Mouse (Mus musculus) frontal cortex, postnatal 14 days (tissue): ENCODE measurements around the gene Hamp2.

ENCODE experiments used
- DNase-seq, 2 experiments: peaks; one replicate each; pipeline ENCODE4 v3.0.0; 2022; ENCODE audit warnings: low spot score in 2 of 2

Gene Hamp2

GRCm38 (mm10) chr7:30891746-30892145, 32.7 kb downstream of the Hamp2 start:
- DNase-seq, result no peak

DNA sequence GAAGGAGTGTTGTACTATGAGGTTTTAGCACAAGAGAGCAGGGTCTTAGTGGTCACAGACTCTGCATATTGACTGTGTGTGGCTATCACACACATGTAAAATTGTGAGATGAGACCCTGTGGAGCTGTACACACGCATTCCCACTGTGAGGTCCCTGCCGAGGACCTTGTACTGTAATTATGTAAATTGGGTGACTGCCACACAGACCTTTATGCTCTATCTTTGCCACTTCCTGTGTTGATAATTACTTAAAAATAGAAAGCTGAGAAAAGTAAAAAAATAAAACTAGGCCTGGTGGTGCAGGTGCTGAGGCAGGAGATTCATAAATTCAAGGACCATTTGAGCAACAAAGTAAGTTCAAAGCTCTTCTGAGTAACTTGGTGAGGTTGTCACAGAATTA, 33.8 kb downstream of the Hamp2 start:
- DNase-seq, result no peak

DNA sequence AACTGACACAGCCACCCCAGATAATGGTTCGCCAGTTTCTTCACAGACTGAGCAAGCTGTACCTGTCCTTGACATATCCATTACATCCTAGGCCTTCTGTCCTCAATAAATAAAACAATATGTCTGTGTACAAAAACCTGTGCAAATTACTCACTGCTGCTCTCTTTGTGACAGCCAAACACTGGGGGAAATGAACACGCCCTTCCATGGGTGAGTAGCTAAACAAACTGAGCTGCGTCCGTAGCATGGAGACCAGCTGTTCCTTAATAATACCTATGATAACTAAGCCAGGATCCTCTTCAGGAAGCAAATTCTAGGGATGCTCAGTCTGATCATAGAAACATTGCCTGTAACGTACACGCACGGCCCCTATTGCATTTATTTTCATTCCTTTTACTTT, 35.7 kb downstream of the Hamp2 start:
- DNase-seq, result no peak

DNA sequence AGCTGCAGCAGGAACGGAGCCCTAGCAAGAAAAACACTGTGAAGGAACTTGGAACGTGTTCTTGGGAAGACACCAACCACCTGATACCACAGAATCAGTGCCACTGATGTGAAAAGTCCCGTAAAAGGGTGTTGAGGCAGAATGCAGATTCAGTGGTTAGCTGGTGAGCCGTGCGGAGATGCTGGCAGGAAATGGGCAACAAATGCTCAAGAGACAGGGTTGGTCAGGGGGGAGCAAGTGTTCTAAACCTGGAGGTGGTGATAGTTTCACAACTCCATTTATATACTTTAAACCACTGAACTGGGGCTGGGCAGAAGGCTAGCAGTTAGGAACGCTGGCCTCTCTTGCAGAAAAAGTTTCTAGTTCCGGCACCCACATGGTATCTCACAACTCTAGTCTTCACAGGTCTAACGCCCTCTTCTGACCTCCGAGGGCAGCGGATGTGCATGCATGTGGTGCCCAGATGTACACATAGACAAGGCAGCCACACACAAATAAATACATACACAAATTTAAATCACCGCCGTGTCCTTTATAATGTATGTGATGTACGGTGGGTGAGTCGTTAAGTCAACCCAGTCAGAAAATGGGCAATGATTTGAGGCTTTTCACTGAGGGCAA, 36.8 kb downstream of the Hamp2 start:
- DNase-seq, result no peak

DNA sequence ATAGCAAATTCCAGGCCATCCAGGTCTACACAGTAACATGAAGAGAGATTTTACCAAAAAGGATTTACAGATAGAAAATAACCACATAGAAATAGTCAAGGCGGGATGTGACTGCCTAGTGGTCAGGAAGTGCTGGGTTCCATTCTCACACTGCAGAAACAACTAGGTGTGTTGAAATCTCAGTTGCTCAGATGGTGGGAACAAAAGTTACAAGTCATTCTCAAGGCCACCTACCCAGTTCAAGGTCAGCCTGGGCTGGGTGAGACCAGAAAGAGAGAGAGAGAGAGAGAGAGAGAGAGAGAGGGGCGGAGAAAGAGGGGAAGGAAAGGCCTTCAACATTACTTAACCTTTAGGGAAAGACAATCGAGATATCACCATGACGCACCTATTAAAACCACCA, 37.6 kb downstream of the Hamp2 start:
- no peak for DNase-seq

DNA sequence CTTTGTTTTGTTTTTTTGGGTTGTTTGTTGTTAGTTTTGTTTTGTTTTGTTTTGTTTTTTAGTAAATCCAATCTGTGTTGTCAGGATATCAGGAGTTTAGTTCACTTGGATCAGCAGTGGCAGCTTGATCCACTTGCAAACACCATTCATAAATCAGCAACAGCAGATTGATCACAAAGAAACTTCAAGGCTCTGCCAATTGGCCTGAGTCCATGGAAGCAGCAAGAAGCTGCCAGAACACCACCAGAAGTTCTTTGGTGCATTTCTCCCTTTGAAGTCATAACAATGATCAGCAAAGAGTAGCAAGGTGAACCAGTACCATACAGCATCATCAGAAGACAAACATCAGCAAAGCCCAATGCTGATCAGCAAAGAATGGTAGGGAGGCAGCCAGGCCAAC, 40.4 kb downstream of the Hamp2 start:
- DNase-seq, result no peak

- no peak for DNase-seq
Measured at GRCm38 (mm10) chr7:30881367-30881766, 43.1 kb downstream of the Hamp2 start.

- DNase-seq, result no peak
Measured at GRCm38 (mm10) chr7:30880176-30880575, 44.3 kb downstream of the Hamp2 start, which contains the start of gene Cd22. Cd22 (minus strand) TSS chr7:30880342.

- no peak for DNase-seq
Measured at GRCm38 (mm10) chr7:30878950-30879349, 45.5 kb downstream of the Hamp2 start.

GRCm38 (mm10) chr7:30873083-30873482, 51.4 kb downstream of the Hamp2 start:
- peak in 1 of 2 experiments; percentile 53 for DNase-seq
